Mouse (Mus musculus): Measurements from ENCODE around the gene Aox2.

Gene Aox2

GRCm38 (mm10) chr1:58278026-58278425 lies at the start of gene Aox2:
TSS of gene Aox2 (plus strand) at chr1:58278326.
- DNase-seq: no peak

DNA sequence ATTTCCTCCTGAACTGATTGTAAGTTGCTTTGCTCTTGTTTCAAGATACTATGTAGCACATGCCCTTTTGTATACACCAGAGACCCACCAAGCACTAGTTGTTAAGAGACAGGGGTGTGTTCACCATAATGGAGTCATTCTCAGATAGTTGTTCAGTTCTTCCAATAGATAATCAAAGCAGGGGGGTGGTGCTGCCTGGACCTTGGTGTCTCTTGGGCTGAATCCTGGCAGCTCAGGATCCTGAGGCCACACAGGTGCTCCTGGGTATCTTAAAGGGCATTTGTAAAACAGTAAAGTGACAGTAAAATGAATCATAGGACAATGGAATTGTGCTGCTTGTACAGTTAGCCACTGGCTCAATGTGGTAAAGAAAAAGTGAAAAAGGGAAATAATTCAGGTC lies 49.2 kb upstream of the Aox2 start:
- DNase-seq: no peak

GRCm38 (mm10) chr1:58229774-58230173 lies 48.4 kb upstream of the Aox2 start:
- DNase-seq: no peak

DNA sequence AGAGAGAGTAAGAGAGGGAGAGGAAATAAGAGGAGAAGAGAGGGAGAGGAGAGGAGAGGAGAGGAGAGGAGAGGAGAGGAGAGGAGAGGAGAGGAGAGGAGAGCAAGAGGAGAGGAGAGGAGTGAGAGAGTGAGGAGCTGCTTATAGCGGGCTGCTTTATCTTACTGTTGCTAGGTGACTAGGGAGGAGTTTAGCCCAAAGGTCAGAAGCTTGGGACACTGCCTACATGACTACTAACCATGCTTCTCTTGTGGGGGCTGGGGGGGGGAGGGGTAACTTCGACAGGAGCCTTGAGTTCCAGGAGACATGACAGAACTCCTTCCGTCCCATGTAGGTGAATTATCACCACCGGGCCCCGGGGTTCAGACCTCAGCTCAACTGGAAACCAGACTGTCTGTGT lies 47.6 kb upstream of the Aox2 start:
- DNase-seq: no peak

- peak; percentile 17 for DNase-seq
Measured at GRCm38 (mm10) chr1:58235405-58235804, 42.7 kb upstream of the Aox2 start.

GRCm38 (mm10) chr1:58237527-58238299 lies 40.4 kb upstream of the Aox2 start:
- no peak for DNase-seq

GRCm38 (mm10) chr1:58238440-58238839 lies 39.7 kb upstream of the Aox2 start:
- no peak for DNase-seq

DNA sequence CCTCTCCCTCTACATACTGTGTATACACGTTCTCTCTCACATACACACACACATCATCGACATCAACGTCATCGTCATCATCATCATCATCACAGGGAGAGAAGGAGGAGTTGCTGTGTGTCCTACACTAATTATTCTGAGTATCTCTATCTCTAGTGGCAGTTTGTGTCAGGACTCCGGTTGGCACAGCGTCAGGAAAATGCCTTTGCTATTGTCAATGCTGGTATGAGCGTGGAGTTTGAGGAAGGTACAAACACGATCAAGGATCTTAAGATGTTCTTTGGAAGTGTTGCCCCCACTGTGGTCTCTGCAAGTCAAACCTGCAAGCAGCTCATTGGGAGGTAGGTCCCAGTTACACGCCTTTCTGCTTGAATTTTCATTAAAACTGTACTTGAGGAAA lies 39.2 kb upstream of the Aox2 start:
- no peak for DNase-seq

DNA sequence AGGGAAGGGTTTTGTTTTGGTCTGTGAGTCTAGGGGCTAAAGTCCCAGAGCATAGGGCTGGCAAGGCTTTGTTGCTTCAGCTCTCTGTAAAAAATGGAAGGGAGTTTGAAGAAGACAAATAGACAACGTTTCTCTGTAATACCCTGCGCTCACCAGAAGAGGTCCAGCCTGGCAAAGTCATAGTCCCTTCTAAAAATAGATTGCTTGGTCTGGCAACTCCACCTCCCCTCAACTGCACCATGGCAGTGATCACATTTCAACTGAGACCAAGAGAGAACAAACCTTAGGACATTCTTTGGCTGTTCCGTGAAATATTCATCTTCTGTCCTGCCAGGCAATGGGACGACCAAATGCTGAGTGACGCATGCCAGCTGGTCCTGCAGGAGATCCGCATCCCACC lies 37.8 kb upstream of the Aox2 start:
- DNase-seq: no peak

GRCm38 (mm10) chr1:58244487-58244886 lies 33.6 kb upstream of the Aox2 start:
- no peak for DNase-seq

- DNase-seq: no peak
Measured at GRCm38 (mm10) chr1:58248518-58248917, 29.6 kb upstream of the Aox2 start.

GRCm38 (mm10) chr1:58253466-58253865 lies 24.7 kb upstream of the Aox2 start:
- DNase-seq: no peak

GRCm38 (mm10) chr1:58257195-58257991 lies 20.7 kb upstream of the Aox2 start:
- no peak for DNase-seq

DNA sequence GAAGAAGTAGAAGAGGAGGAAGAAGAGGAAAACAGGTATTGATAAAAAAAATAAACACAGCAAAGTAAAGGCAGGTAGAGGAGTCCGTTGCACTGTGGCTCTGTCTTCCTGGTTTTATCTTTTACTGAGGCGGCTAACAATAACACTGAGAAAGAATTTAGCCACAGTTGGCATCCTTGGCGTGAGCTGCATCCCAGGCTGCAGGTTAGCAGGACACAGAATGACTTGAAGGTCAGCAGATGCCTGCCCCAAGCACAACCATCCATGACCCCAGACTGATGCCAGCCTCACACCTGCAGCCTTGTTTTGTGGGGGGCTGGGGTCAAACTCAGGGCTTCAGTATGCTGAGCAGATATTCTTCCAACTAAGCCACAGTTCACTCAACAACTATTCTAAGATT lies 17.8 kb upstream of the Aox2 start:
- DNase-seq: no peak

- no peak for DNase-seq
Measured at GRCm38 (mm10) chr1:58268231-58268630, 9.9 kb upstream of the Aox2 start.

DNA sequence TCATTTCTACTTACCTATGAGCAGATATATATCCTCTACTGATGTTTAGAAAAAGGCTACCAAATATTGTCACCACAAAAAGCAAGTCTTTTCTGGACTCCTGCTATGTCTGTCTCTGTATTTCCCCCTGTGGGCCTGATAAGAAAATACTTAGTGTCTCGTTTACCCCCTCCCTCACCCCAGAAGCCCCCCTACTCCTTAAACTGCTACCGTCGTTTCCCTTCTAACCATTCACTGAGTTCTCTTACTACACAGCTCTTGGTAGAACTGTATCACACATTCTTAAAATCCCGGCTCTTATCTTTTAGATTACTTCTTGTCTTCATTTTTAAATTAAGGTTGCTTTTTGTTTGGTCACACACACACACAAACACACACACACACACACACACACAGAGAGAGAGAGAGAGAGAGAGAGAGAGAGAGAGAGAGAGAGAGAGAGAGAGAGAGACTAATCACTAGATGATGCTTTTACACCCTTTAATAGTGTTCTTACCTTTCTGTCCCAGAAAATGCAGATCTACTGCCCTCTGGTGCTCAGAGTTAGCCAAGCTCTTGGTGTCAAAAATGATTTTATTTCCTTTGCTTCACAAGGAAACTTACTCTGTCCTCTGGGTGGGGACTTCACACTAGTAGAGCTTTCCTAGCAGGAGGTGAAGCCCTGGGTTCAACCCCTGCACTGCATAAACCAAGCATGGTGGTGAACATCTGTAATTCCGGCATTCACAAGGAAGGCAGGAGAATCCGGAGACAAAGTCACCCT lies 7.1 kb upstream of the Aox2 start:
- DNase-seq: peak; percentile 62

GRCm38 (mm10) chr1:58275879-58276278 lies 2.2 kb upstream of the Aox2 start:
- no peak for DNase-seq

DNA sequence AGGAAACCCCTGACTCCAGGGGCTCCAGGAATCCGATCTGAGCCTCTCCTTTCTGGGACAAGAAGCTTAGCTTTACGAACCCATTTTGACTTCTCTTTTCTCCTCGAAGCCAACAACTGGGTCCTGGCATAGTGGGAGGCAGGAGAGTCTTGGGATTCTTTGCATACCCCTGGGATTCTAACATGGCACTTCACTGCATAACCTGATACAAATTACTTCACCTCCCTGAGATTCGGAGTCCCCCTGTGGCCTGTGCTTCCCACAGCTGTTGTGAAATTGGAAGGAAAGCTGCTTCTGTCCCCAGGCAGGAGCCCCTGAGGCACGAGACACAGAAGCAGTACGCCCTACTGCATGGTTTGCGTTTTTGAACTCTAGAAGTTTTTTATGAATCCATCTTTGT lies 387 bp downstream of the Aox2 start:
- DNase-seq: no peak

DNA sequence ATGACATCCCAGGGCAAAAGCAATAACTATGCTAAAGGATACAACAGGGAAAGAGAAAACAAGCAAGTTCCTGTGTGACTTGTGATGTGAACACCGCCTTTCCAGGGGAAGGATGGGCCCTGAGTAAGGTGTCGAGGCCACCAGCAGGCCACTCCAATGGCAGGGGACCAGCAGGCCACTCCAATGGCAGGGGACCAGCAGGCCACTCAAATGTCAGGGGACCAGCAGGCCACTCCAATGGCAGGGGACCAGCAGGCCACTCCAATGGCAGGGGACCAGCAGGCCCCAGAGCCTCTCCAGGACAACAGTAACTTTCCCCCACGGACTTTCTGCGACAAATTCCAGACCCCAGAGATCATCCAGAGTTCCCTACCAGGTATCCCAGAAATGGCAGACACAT lies 2.3 kb downstream of the Aox2 start:
- DNase-seq: no peak

DNA sequence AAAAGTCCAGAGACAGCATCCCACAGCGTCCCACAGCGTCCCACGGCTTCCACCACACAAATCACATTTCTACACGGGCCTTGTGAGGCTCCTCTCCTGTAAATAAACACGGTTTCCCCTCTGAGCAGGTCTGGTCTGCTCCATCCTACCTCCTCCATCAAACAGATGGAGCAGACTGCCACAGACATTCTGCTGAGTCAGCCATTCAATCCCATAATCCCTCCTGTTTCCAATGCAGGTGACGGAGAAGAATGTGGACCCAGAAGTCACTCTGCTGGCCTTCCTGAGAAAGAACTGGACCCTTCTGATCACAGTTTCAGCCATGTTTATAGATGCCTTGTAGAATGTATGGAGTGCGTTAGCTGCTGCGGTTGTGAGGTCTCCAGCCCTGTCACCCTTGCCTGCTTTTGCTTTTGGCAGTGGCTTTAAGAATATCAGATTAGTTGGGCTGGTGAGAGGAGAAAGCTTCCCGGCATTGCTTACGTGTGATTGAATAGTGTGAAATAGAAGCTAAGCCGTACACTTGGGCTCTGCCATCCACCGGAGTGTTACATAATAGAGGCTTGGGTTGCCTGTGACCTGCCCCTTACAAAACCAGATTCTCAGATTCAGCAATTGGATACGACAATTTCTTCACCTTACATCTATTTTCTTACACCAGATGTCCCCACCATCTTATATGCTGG lies 3.0 kb downstream of the Aox2 start:
- DNase-seq: no peak

DNA sequence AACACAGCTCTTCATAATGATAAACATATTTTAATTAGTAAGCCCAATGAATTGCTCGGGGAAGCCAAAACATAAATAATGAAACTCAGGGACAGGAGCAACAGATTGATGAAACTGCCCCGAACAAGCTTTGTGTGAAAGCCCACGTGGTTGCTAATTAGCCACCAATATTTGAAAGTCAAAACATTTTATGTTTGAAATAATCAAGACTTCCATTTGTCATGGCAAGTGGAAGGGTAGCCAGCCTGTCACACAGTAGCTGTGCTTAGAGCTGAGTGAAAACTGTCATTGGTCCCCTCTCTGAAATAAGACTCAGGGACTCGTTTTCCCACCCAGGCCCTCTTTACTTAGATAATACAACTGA lies 3.5 kb downstream of the Aox2 start:
- DNase-seq: no peak

DNA sequence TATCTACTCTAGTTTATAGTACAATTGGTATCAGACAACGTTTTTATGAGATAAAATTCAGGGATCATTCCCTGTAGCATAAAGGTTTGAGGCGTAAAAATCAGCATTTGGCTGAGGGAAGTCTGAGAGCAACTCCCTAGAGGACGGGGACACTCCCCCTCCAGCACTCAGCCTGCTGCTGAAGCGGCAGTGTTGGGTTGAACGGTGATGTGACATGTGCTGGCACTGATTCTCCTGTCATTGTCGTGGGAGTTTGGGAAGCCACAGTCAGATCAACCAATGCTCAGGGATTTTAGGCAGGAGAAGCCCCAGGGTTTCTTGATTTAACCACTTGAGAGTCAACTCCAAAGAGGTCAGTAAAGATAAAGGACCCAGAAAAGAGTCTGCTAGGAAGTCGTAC lies 6.4 kb downstream of the Aox2 start:
- DNase-seq: no peak

GRCm38 (mm10) chr1:58288091-58288490 lies 10.0 kb downstream of the Aox2 start:
- DNase-seq: no peak
